Mouse (Mus musculus) left cerebral cortex, postnatal 4 days (tissue): ENCODE measurements around the gene Gprc6a. TPM values are rescaled to one million over a fixed set of nuclear protein-coding genes. Genes with fewer than 3 reads are reported as not detected.
A peak's percentile ranks its signal among the peaks of the same experiment; 100 is the strongest.

Experiments
- DNase-seq: peaks from one replicate; pipeline ENCODE4 v3.0.0-alpha.2; 2022
- intact Hi-C: fragments of 180-260 bp; cut with DNase I; formaldehyde crosslinking; loops from one replicate; pipeline ENCODE4 v1.15.1; 2025
- total RNA-seq, 2 experiments: library from RNA; stranded (reverse); gene quantifications; 2 replicates each; pipeline ENCODE4 v1.2.3; 2021

Gprc6a gene
- total RNA-seq: not detected

DNA sequence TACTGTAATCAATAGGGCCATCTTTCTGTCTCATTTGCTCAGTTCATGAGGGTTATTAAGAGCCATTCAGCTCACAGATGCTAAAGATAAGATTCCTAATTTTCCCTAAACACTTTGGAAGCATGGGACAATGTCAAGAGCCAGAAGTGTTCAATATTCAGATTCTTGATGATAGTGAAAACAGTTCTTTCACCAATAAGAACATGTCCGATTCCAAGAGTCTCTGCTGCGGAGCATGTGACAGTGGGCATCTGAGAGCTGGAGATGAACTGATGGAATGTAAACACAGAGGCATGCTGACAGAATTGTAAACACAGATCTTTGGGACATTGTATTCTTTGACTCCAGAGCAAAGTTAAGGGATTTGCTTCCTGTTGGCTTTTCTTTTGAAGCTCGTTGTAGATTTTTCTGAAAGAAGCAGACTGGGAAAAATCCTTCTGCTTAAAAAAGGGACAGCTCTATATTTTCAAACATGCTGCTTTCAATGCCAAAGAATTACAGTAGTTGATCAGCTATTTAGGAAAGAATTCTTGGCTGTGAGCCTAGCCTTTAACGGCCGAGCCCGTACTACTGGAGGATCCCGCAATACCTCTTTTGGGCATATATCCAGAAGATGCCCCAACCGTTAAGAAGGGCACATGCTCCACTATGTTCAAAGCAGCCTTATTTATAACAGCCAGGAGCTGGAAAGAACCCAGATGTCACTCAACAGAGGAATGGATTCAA lies at the start of gene Gprc6a:
Gene Gprc6a, minus strand, starts transcription at position 51 of the 726 bp plus-strand sequence.
- DNase-seq: no peak
- intact Hi-C loops: no loop called here

DNA sequence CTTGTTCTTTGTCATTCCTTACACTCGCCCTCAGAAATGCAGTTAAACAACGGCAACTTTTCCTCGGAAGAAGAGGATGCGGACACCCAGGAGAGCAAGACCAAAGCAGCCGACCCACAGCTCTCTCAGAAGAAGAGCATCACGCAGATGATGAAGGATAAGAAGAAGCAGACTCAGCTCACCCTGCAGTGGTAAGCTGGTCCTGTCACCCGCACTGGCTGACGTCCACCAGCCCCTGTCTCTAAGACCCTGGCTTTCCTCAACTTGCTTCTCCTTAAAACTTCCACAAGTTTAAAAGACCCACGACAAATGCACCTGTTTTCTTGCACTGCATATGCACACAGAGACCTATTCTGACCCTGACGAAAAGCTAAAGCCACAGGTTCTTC lies 47.0 kb upstream of the Gprc6a start:
- no peak for DNase-seq
- intact Hi-C loops: no loop called here

DNA sequence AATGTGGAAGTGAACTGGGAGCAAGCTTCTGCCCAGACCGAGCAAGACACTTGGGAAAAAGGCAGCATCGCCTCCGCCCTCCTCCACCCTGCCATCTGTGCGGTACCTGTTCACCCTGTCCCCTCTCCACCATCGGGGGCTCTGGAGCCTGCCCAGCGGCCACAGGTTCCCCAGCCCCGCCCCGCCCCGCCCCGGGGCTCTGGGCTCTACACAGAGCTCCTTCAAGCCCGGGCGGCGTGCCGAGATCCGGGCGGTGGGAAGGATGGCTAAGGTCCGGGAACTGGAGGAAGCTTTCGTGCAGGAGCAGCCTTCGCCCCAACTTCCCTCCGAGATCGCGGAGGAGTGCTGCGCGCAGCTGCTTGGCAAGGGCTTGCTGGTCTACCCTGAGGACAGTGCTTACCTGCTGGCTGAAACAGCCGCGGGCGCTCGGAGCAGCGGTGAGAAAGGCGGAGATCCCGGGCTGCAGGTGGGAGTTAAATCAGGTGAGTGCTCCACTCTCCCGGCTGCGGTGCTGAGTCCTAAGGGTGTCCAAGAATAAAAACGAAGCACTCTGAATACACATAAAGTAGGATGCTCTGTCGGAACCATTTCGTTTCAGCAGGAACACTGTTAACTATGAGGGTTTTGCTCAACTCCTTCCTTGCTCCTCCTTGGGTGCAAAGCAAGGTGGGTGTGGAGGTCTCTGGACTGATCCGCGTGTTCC lies 46.4 kb upstream of the Gprc6a start, which contains the start of gene Rfx6:
Gene Rfx6, plus strand, starts transcription at position 209 of the 703 bp plus-strand sequence.
- intact Hi-C loops: no loop called here
- peak; percentile 26 for DNase-seq

DNA sequence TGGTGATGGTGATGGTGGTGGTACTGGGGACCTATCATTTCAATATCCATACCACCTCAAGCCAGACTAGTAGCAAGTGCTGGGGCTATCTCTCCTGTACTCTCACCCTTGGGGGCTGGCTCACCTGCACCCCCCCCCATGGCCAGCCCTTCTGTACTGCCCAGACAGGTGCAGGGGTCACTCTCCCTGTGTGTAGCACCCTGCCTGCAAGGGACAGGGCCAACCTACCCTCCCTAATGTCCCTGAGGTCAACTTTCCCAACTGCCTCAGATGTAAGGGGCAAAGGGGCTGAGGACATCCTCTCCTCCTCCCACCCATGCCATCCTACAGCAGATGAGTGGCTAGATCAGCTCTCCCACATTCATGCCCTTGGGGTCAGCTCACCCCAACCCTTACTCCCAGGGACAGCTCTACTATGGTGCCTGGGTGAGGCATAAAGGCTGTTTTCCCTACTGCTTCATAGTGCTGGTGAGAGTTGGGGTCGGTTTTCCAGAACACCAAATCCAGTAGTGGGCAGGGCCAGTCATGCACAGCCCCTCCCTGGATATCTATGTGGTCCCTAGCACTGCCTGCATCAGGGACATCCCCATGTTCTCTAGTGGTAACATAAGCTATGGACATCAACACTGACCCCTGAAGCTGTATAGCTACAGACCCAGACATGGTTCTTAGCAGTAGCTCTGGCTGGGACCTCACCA lies 41.0 kb upstream of the Gprc6a start:
- intact Hi-C loops: no loop called here

DNA sequence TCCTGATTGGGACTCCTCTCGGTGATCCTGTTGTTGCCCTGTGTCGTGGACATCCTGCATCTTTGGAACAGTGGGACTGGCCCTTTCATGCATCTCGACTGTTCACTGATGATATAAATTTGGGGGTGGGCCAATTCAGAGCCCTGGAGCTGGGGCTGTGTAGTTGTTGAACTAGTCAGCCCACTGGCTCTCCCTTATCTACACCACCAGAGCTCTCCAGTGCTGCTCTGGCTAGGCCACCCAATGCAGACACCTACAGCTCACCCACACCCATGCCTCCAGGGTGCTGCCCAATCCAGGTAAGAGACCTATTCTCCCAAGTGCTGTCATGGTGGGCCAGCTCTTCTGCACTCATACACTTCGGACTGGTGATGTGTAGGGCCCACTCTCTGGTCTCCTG lies 40.3 kb upstream of the Gprc6a start:
- no peak for DNase-seq
- intact Hi-C loops: no loop called here

More for the DNA sequence above, 41.0 kb upstream of the Gprc6a start:
- DNase-seq: no peak

DNA sequence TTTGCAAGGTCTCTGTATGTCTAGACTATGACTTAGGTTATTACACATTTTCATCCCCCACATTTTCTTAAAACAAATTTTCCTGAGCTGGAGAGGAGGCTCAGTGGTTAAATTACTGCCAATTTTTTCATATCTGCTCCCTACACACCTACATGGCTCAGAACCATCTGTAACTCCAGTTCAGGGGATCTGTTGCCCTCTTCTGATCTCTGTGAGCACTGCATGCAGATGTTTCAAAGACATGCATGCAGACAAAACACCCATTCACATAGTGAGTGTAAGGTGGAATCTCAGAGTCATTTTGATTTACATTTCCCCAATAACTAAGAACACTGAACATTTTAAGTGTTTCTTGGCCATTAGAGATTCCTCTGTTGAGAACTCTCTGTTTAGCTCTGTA lies 38.1 kb upstream of the Gprc6a start:
- no peak for DNase-seq
- intact Hi-C loops: no loop called here

DNA sequence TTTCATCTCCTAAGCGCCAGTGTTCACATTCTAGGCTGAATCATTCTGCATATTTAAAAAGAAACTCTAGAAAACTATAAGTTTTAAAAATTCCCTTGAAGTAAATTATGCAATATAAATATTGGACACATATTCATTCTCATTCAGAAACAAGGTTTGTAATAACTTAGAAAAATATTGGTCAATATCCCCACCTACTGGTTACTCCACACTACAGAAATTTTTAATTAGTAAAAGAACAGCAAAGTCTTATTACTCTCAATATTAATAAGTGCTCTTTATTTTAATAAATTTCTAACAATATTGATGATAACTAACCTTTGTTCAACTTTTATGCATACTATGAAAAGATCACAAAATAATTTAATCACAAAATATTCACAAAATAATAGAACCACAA lies 26.1 kb upstream of the Gprc6a start:
- no peak for DNase-seq
- intact Hi-C loops: loop anchor here (5.0 kb wide), 1 partner anchor 105 kb away; no protein-coding TSS in a partner anchor

DNA sequence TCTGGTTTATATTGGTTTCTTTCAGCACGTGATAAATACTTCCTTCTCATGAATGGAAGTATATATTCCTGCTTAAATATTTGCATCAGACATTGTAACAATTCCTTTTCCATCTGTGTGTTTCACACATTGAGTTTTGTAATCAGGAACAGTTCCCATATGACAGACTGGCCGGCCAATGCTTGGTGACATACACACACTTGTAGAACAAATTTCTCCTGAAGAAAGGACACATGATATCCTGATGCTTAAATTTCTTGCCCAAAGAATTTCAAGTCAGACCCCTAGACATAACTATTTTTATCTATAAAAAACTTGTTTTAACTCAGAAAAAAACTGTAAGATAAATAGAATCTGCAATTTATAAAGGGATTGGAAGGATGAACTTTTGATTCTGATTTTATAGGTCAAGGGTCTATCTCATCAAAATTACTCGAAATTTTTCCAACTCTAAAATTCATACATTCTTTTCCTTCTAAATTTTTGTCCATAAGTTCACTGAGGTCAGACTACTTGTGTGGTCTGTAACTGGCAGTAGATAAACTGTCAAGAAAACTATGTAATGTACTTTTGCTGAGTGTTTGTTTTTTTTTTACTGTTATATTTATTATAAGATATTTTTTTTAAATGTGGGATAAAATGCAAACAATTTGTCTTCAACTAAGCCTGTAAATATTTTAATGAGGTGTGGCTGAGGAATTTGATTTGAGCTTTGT lies 18.4 kb upstream of the Gprc6a start:
- intact Hi-C loops: loop anchor here (5.0 kb wide), 1 partner anchor 52 kb away; no protein-coding TSS in a partner anchor
- DNase-seq: no peak

DNA sequence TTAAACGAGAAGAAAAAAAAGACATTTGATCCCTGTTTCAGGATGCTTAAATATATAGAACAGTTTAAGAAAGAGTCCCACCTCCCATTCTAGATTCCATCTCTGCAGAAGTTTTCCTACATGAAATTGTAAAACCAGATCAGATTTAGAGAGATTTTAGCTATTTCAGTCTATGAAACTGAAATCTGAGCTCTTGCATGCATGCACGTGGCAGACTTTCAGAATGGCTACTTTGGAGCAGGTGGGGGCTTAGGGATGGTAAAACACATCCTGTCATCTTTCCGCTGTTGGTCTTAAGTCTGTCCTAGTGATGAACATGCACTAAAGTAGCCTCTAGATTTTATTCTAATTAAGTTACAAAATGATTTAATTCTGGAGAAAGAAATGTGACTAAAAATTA lies 10.1 kb downstream of the Gprc6a start:
- no peak for DNase-seq
- intact Hi-C loops: no loop called here

DNA sequence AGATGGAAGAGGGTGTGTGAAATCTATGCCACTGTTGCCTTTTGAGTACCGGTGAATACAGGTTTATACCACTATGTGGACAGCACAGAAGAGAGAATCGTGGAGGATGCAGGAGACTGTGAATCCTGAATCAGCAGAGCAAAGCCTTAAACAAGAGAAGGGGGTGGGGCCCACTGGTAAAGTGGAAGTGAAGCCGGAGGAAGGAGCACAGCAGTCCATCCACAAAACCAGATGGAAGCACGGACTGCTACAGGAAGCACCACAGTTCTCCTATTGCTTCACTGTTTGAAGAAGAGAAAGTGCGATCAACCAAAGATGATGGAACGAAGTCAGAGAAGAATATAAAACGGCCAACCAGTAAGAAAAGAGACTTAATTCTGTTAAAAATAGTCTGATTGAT lies 11.1 kb downstream of the Gprc6a start:
- intact Hi-C loops: no loop called here
- DNase-seq: no peak

DNA sequence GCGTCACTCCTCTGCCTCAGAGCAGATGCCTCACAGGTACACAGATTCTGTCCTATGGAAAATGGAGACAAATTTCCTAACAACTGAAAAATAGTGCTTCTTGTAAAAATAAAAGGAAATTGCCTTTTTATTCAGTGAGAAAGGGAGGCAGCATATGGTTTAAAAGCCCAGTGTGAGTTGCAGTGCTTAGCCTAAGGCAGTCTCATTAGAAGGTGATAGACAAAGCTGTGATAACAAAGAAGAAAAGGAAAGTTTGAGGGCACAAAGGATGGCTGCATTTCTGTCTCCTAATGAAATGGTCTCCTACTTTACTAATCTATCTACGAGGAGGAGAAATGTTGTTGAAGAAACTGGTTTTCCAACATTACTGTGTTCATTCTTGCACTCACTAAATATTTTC lies 12.7 kb downstream of the Gprc6a start:
- DNase-seq: no peak
- intact Hi-C loops: no loop called here

DNA sequence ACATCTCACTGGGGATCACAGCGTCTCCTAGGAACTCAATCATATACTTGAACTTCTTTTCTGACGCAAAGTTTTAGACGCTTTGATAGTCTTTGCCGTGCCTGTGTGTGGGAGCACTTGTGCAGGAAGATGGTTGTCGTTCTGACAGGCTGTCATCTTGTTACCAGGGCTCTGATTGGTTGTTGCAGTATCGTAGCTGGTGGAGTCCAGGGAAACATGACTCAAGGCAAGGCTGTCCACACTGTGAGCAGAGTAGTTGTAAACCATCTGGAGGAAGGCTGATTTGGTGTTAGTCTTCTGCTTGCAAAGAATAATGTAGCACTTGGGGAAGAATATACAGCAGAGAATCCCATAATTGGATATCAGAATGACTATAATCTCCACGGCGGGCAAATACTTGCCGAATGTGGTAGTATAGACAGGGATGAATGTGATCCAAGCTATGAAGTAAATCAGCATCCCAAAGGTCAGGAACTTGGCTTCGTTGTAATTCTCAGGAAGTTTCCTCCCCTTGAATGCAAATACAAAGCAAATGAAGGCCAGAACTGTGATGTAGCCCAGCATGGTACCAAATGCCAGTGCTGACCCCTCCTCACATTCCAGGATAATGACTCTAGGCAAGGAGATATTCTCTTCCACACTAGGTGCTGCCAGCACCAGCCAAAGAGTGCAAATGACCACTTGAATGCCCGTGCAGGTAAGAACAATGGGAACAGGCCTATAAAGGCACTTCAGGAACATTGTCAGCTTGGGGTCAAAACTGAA lies 16.3 kb downstream of the Gprc6a start:
- DNase-seq: no peak
- intact Hi-C loops: no loop called here

DNA sequence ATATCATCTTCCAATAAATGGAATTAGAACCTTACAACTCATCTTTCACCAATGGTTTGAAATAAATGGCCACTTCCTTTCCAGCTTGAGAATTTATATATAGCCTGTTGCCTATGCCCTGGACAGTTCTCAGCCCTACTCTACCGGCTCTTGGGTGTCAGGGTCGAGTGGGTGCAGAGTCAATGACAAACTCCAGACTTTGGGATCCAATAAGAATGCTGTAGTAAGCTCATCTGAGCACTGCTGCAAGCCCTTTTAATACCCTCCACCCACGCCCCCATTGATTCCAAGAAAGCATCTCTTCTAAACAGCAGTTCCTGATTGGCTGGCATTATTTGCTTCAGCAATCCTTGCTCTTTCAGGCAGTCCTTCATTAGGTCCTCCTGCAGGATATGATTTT lies 17.8 kb downstream of the Gprc6a start:
- intact Hi-C loops: no loop called here
- no peak for DNase-seq

DNA sequence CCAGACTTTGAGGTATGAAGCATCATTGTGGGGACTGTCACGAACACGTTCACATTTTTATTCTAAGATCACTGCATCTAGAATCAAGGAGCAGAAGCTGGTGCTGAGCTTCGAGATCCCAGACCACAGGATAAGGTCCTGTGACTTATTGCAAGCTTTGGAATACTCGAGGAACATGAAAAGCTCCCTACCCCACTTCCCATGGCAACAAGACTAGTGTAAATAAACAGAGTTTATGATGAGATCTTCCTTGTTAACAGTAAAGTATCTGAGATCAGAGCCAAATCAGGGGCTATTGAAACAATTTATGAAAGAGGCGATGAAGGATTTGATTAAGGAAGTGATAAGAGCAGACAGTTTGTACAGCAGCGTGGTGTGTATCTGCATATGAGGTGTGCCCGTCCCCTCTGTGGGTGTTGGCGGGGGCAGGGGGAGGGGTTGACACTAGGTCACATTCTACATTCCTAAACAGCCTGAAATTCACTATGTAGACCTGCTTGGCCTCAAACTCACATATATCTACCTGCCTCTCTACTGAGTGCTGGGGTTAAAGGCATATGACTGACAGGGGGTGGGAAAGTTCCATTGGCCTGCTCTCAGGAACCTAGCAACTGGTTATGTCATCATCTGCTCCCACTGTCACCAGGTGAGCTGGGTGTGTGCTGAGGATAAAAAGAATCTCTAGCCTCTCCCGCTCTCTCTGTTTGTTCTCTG lies 19.1 kb downstream of the Gprc6a start:
- no peak for DNase-seq
- intact Hi-C loops: no loop called here

DNA sequence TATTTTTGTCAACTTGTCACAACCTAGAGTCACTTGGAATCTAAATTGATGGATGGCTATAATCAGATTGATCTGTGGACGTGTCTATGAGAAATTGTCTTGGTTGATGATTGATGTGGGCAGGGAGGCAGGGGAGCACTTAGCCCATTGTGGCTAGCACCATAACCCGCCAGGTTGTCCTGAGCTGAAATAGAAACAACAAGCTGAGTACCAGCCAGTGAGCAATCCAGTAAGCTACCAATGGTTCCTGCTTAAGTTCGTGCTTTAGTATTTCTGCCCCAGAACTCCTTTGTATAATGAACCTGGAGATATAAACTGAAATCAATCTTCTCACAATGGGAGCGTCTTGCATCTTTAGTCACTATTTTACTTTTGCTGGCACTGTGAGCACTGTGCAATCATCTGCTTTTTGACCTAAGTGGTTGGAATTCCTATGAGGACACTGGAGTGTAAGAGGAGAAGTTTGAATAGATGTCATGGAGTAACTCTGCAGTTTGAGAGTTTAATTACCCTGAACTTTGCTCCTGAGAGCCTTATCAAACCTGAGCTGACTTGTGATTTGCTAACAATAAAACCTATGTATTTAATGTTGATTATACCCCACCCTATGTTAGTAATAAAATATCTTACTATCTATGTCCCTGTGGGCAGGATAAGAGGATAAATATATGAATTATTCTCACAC lies 21.4 kb downstream of the Gprc6a start:
- intact Hi-C loops: no loop called here
- no peak for DNase-seq

DNA sequence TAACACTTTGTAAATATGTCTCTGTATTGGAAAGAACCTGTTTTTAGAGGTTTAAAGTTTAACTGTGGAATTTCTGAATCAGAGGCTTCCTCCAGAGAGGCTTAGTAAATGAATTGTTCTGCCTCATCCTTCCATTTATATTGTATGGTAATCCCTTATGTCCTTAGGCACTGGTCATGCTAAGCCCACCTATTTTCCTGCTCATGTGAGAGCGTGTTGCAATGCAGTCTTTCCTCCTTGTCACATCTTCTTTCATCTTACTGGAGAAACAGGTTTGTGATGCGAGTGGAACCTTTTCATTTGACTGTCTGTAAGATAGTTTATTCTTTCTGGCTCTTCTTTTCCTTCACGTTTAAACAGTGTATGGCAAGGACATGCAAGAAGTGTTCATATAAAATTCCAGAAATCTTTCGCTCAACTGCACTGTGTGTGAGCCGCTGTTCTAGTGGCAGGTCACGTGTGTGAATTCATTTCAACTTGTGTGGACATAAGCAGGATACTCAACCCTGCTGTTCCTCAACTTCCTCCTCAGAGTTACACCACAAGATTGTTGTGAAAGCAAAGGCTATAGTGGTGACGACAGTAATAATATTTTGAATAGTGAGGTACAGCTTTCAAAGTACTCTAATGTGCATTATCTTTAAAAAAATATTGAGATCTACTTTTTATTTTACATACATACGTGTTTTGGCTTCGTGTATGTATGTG lies 34.2 kb downstream of the Gprc6a start:
- intact Hi-C loops: loop anchor here (5.0 to 10.0 kb wide), 2 partner anchors 55 to 178 kb away; no protein-coding TSS in a partner anchor

DNA sequence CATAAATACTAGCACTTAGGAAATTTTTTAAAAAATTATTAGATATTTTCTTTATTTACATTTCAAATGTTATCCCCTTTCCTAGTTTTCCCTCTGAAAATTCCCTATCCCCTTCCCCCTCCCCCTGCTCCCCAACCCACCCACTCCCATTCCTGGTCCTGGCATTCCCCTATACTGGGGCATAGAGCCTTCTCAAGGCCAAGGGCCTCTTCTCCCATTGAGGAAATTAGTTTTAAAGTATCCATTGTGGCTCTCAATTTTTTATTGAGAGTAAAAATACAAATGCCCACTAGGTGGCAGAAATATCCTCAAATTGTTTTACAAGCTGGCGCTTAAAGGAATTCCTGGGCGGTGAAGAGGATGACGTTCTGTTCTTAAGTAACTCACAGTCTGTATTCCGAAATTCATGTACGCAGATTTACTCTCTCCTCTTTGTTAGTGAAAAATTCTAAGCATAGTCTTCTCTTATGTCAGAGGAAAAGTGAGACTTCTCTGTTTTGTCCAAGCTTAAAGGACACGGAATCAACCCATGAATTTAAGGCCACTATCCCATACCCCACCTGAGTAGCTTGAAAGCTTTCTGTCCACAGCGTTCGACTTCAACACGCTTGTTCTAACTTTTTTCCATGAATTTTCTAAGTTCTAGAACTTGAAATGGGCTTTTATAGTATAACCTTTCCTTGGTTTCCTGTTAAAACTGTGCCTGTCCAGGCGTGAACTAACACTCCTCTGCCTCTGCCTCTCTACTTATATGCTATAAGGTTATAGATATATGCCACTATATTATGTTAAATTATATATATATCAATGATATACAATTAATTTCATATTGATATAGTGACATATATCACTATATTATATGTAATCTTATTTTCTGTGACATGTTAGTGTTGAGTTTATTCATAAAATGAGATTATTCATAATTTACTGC lies 36.0 kb downstream of the Gprc6a start:
- intact Hi-C loops: loop anchor here (5.0 to 10.0 kb wide), 2 partner anchors 57 to 180 kb away; no protein-coding TSS in a partner anchor
- no peak for DNase-seq

More for the DNA sequence above, 34.2 kb downstream of the Gprc6a start:
- no peak for DNase-seq
